Mouse (Mus musculus) thymus, adult 2 months (tissue): ENCODE measurements around the gene Hacd4. TPM values are rescaled to one million over a fixed set of nuclear protein-coding genes. Genes with fewer than 3 reads are reported as not detected.
"Not testable (repeated sequence)": the region's sequence is repeated elsewhere in the genome, so short reads cannot be mapped to it uniquely, and the experiment has no call there.

Source experiments
- DNase-seq: peaks from one replicate; pipeline ENCODE4 v3.0.0; 2021
- H3K27ac ChIP-seq: fragments of 200-500 bp; 2 replicates; pipeline ENCODE4 v1.5.1; 2012; ENCODE audit warnings: low read length, control low read depth; ENCODE audit not compliant: control insufficient read depth, insufficient read depth
- H3K27me3 ChIP-seq: fragments of 200-500 bp; 2 replicates; pipeline ENCODE4 v1.6.1; 2012; ENCODE audit warnings: mild to moderate bottlenecking, low read length, moderate library complexity, mixed read lengths; ENCODE audit not compliant: control insufficient read depth, insufficient read depth
- H3K36me3 ChIP-seq: fragments of 200-500 bp; 2 replicates; pipeline ENCODE4 v1.6.1; 2012; ENCODE audit warnings: mild to moderate bottlenecking, low read length, moderate library complexity; ENCODE audit not compliant: control insufficient read depth, insufficient read depth
- H3K4me1 ChIP-seq: fragments of 200-500 bp; replicated peaks from 2 replicates; pipeline ENCODE4 v1.6.1; 2012; ENCODE audit warnings: low read length; ENCODE audit not compliant: control insufficient read depth, insufficient read depth
- H3K4me3 ChIP-seq: fragments of 200-500 bp; 2 replicates; pipeline ENCODE4 v1.5.1; 2012; ENCODE audit warnings: mild to moderate bottlenecking, low read length, control low read depth, moderate library complexity; ENCODE audit not compliant: control insufficient read depth, insufficient read depth
- CTCF ChIP-seq: fragments of 200-500 bp; IDR thresholded peaks from 2 replicates; pipeline ENCODE4 v1.5.1; 2012; ENCODE audit warnings: mild to moderate bottlenecking, control low read depth, low read length, moderate library complexity, borderline replicate concordance; ENCODE audit not compliant: control insufficient read depth, poor library complexity, insufficient read depth; ENCODE audit errors: extremely low read depth
- POLR2A ChIP-seq: fragments of 200-500 bp; IDR thresholded peaks from 2 replicates; pipeline ENCODE4 v1.6.1; 2012; ENCODE audit warnings: mild to moderate bottlenecking, low read length, control low read depth, moderate library complexity; ENCODE audit not compliant: control insufficient read depth, poor library complexity, insufficient read depth; ENCODE audit errors: extremely low read depth
- WGBS: fragments of 180-500 bp; shearing (Covaris S2); methylation state at CpG from one replicate; pipeline ENCODE4 v1.1.7; 2018; 5-methylcytosine and 5-hydroxymethylcytosine counted together
- polyA plus RNA-seq: library from polyadenylated mRNA; depleted of rRNA; stranded (reverse); fragments of >200 nt; gene quantifications from 2 replicates; pipeline ENCODE4 v1.2.3, GENCODE M21; 2012

Hacd4 gene
- polyA plus RNA-seq, 1 experiment: 1.0 TPM

GRCm38 (mm10) chr4:88396995-88397521 lies 41.7 kb downstream of the Hacd4 start:
- no peak overlapping the region for H3K4me3 ChIP-seq
- DNase-seq: no peak
- H3K4me1 ChIP-seq: no peaks in the 10 kb centered on the region
- H3K36me3 ChIP-seq: no peaks in the 10 kb centered on the region
- H3K27me3 ChIP-seq: no peaks in the 10 kb centered on the region
- WGBS: 90% methylated on average over 6 of the region's 6 CpGs
- no peak overlapping the region for H3K27ac ChIP-seq
- TF ChIP-seq CTCF: no peak
- TF ChIP-seq POLR2A: no peak

GRCm38 (mm10) chr4:88395717-88396116 lies 43.0 kb downstream of the Hacd4 start:
- H3K27me3 ChIP-seq: no peaks in the 10 kb centered on the region
- no peak for DNase-seq
- WGBS: 30% methylated on average over 3 of the region's 3 CpGs
- H3K4me3 ChIP-seq: no peak overlapping the region
- H3K27ac ChIP-seq: no peak overlapping the region
- H3K36me3 ChIP-seq: no peaks in the 10 kb centered on the region
- H3K4me1 ChIP-seq: no peaks in the 10 kb centered on the region
- TF ChIP-seq CTCF (no peak), POLR2A (no peak)

GRCm38 (mm10) chr4:88390596-88390995 lies 48.1 kb downstream of the Hacd4 start:
- H3K27ac ChIP-seq, H3K4me1 ChIP-seq, H3K36me3 ChIP-seq, H3K27me3 ChIP-seq, DNase-seq, H3K4me3 ChIP-seq: not testable (repeated sequence)
- WGBS: 92% methylated on average over 1 of the region's 1 CpGs

- Histone ChIP-seq H3K27me3 (no peaks in the 10 kb centered on the region), H3K4me3 (no peak overlapping the region), H3K4me1 (no peaks in the 10 kb centered on the region), H3K36me3 (no peaks in the 10 kb centered on the region), H3K27ac (no peak overlapping the region)
- no peak for DNase-seq
- TF ChIP-seq POLR2A (no peak), CTCF (no peak)
- 63% methylated on average over 1 of the region's 1 CpGs for WGBS
Measured at GRCm38 (mm10) chr4:88390036-88390435, 48.7 kb downstream of the Hacd4 start.

GRCm38 (mm10) chr4:88372293-88373224 lies 66.2 kb downstream of the Hacd4 start:
- Histone ChIP-seq H3K27me3 (no peaks in the 10 kb centered on the region), H3K36me3 (no peaks in the 10 kb centered on the region), H3K27ac (no peak overlapping the region), H3K4me3 (no peak overlapping the region), H3K4me1 (no peaks in the 10 kb centered on the region)
- DNase-seq: no peak
- WGBS: 96% methylated on average over 18 of the region's 18 CpGs
- no peak for TF ChIP-seq POLR2A
- no peak for TF ChIP-seq CTCF

- no peak for TF ChIP-seq CTCF
- no peak for TF ChIP-seq POLR2A
- Histone ChIP-seq H3K36me3 (no peaks in the 10 kb centered on the region), H3K4me3 (no peak overlapping the region), H3K27ac (no peak overlapping the region), H3K27me3 (no peaks in the 10 kb centered on the region), H3K4me1 (no peaks in the 10 kb centered on the region)
- WGBS: 95% methylated on average over 8 of the region's 8 CpGs
- DNase-seq: no peak
Measured at GRCm38 (mm10) chr4:88370819-88371218, 67.9 kb downstream of the Hacd4 start.
